Mouse (Mus musculus): ENCODE results near the gene Ivd. TPM values are rescaled to one million over a fixed set of nuclear protein-coding genes. Genes with fewer than 3 reads are reported as not detected.
A peak's percentile ranks its signal among the peaks of the same experiment; 100 is the strongest.

Gene Ivd
- total RNA-seq, 2 experiments from 2014 or later = 122 to 189 TPM

- Histone ChIP-seq H3K4me3 (no peak overlapping the region), H3K27ac (no peak overlapping the region)
- DNase-seq = peak; percentile 49
- intact Hi-C loops (cut with DNase I) = no loop called here
- no peak for TF ChIP-seq CTCF (IDR thresholded peaks at IDR 0.05)
Observed at GRCm38 (mm10) chr2:118920428-118920827, 58.7 kb downstream of the Ivd start.

- no peak for TF ChIP-seq CTCF (IDR thresholded peaks at IDR 0.05)
- intact Hi-C loops (cut with DNase I) = no loop called here
Observed at GRCm38 (mm10) chr2:118925952-118926351, 64.2 kb downstream of the Ivd start.

DNA sequence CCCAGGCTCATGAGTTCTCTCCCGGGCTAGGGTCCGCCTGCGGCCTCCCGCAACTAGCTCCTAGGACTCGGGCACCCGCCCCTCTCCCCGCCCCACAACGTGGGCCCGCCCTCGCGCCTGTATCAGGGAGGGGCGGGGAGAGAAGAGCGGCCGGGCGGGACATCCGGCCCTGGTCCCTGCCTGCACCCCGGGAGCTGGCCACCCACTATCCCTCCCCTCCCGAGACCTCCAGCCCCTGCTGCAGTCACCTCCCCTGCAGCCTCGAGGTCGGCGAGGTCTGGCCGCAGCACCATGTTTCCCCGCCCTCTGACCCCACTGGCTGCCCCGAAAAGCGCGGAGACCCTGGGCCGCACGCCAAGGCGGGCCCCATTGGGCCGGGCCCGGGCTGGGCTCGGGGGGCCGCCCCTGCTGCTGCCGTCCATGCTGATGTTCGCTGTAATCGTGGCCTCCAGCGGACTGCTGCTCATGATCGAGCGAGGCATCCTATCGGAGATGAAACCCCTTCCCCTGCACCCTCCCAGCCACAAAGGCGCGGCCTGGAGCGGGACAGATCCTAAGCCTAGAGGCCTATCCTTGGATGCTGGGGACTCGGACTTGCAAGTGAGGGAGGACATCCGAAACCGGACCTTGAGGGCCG is 64.7 kb downstream of the Ivd start, which contains the start of gene Chst14:
Gene Chst14 (plus strand): TSS at position 136 of the 637 bp plus-strand sequence.
- intact Hi-C loops (cut with DNase I) = no loop called here
- no peak for TF ChIP-seq CTCF (IDR thresholded peaks at IDR 0.05)
- H3K27ac ChIP-seq = peak within 1 kb of the TSS; percentile 85
- peak; percentile 88 for DNase-seq
- peak within 1 kb of the TSS; percentile 90 for H3K4me3 ChIP-seq

More at GRCm38 (mm10) chr2:118925952-118926351, 64.2 kb downstream of the Ivd start:
- Histone ChIP-seq H3K4me3 (peak overlapping the region; percentile 90), H3K27ac (peak overlapping the region; percentile 85)
- DNase-seq = no peak

- peak overlapping the region; percentile 85 for H3K27ac ChIP-seq
- intact Hi-C loops (cut with DNase I) = no loop called here
- TF ChIP-seq CTCF (IDR thresholded peaks at IDR 0.05) = no peak
Observed at GRCm38 (mm10) chr2:118926998-118927739, 65.4 kb downstream of the Ivd start.

More at GRCm38 (mm10) chr2:118926998-118927739, 65.4 kb downstream of the Ivd start:
- no peak for DNase-seq
- H3K4me3 ChIP-seq = peak overlapping the region; percentile 90

Other genes with a start within 250 kb of the Ivd start
- not detected for gene Pak6, start 198.7 kb upstream of the Ivd start, total RNA-seq (2021)
- under 1 TPM in 1 of 2 experiments, not detected in 1; 0.06 TPM for gene Ankrd63, start 158.0 kb upstream of the Ivd start, total RNA-seq (2021)
- gene Plcb2, start 133.5 kb upstream of the Ivd start, total RNA-seq (2021) = under 1 TPM; 0.11 to 0.43 TPM
- gene Inafm2, start 116.2 kb upstream of the Ivd start, total RNA-seq (2021) = 1 to 10 TPM; 5.2 to 5.8 TPM
- gene Ccdc9b, start 99.3 kb upstream of the Ivd start, total RNA-seq (2021) = 10 to 100 TPM; 14.6 to 20.8 TPM
- gene Phgr1, start 89.2 kb upstream of the Ivd start, total RNA-seq (2021) = not detected
- not detected for gene Disp2, start 82.2 kb upstream of the Ivd start, total RNA-seq (2021)
- under 1 TPM; 0.28 to 0.31 TPM for gene Knstrn, start 48.0 kb upstream of the Ivd start, total RNA-seq (2021)
- gene Bahd1, start 38.4 kb downstream of the Ivd start, total RNA-seq (2021) = 1 to 10 TPM; 5.2 to 6.4 TPM
- gene Chst14, start 64.5 kb downstream of the Ivd start, total RNA-seq (2021) = 1 to 10 TPM; 1.6 to 2.3 TPM
- gene Ccdc32, start 167.4 kb downstream of the Ivd start, total RNA-seq (2021) = 1 to 10 TPM; 3.2 to 4.8 TPM
- 1 to 10 TPM; 2.8 to 3.4 TPM for gene Rpusd2, start 172.8 kb downstream of the Ivd start, total RNA-seq (2021)
- under 1 TPM; 0.03 to 0.06 TPM for gene Knl1, start 185.2 kb downstream of the Ivd start, total RNA-seq (2021)

Data from gastrocnemius, adult 2 months (tissue).